Mouse (Mus musculus): ENCODE data around the gene Exosc6.

DNA sequence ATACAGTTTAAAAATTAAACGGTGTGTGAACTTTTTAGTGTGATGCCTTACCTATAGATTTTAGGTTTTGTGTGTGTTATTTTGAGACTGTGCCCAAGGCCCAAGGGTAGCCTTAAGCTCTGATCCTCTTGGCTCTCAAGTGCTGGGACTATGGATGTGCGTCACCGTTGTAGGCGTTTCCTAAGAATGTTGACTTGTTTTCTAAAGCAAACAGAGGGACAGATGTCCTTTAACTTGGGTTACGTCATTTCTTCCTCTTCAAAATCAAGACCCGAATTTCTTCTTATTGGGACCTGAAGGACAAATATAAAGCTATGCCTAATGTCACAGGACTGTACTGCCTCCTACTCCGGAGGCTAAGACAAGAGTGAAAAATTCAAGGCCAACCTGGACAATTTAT is 23.2 kb upstream of the Exosc6 start, which contains the start of gene Aars:
- TF ChIP-seq CTCF (IDR thresholded peaks at IDR 0.05; ENCODE audit: control insufficient read depth, insufficient read depth, insufficient read length), result no peak
- no peak for TF ChIP-seq MYOG (IDR thresholded peaks at IDR 0.05; ENCODE audit: control insufficient read depth, extremely low read depth, insufficient read length)
- no peak for TF ChIP-seq MYOD1 (IDR thresholded peaks at IDR 0.05; ENCODE audit: control insufficient read depth, insufficient read length, low read depth)
- no peak for TF ChIP-seq MAX (IDR thresholded peaks at IDR 0.05)
